Mouse (Mus musculus) ES-E14 (cell line): ENCODE data around the gene Ulk4. TPM values are rescaled to one million over a fixed set of nuclear protein-coding genes. Genes with fewer than 3 reads are reported as not detected.

Experiments
- DNase-seq: peaks from one replicate; pipeline ENCODE4 v3.0.0-alpha.2; 2013; ENCODE audit warnings: low read depth, low spot score
- H3K27ac ChIP-seq: 2 replicates; pipeline ENCODE4 v1.5.1; 2012; ENCODE audit warnings: low read depth, mild to moderate bottlenecking, low read length, moderate library complexity, mixed read lengths; ENCODE audit not compliant: poor library complexity, insufficient read depth, severe bottlenecking
- H3K36me3 ChIP-seq: 2 replicates; pipeline ENCODE4 v1.6.1; 2012; ENCODE audit warnings: mild to moderate bottlenecking, low read length, moderate library complexity, mixed read lengths; ENCODE audit not compliant: control insufficient read depth, poor library complexity, insufficient read depth, severe bottlenecking
- H3K4me1 ChIP-seq, 2 experiments: fragments of 150-350 bp in 1 of 2; sonication (generic) in 1 of 2; 2 replicates each; pipeline ENCODE4 v1.6.1; 2012; ENCODE audit warnings: low read length in 2 of 2, mild to moderate bottlenecking in 1 of 2, mixed read lengths in 1 of 2; ENCODE audit not compliant: control insufficient read depth in 2 of 2, insufficient read depth in 2 of 2, poor library complexity in 1 of 2
- H3K4me3 ChIP-seq, 2 experiments: fragments of 150-350 bp in 1 of 2; sonication (generic) in 1 of 2; 2 replicates each; pipeline ENCODE4 v1.5.1; 2012; ENCODE audit warnings: low read length in 2 of 2, low read depth in 1 of 2, mild to moderate bottlenecking in 1 of 2, mixed read lengths in 1 of 2; ENCODE audit not compliant: insufficient read depth in 1 of 2, poor library complexity in 1 of 2, severe bottlenecking in 1 of 2
- H3K9ac ChIP-seq: 2 replicates; pipeline ENCODE4 v1.6.1; 2012; ENCODE audit warnings: low read depth, mild to moderate bottlenecking, low read length, mixed read lengths; ENCODE audit not compliant: poor library complexity, insufficient read depth, severe bottlenecking
- H3K9me3 ChIP-seq: fragments of 150-350 bp; sonication (generic); 2 replicates; pipeline ENCODE4 v1.6.1; 2012; ENCODE audit warnings: low read depth, mild to moderate bottlenecking, low read length; ENCODE audit not compliant: control insufficient read depth, insufficient read depth
- CHD2 ChIP-seq: IDR thresholded peaks from 2 replicates; pipeline ENCODE4 v1.6.1; 2014; ENCODE audit warnings: mild to moderate bottlenecking, low read depth, low read length, inconsistent platforms
- HCFC1 ChIP-seq: IDR thresholded peaks from 2 replicates; pipeline ENCODE4 v1.6.1; 2012; ENCODE audit warnings: low read length, inconsistent platforms, borderline replicate concordance; ENCODE audit not compliant: insufficient read depth
- MAFK ChIP-seq: IDR thresholded peaks from 2 replicates; pipeline ENCODE4 v1.6.1; 2014; ENCODE audit warnings: mild to moderate bottlenecking, low read depth, low read length, inconsistent platforms; ENCODE audit not compliant: insufficient read depth
- ZC3H11A ChIP-seq: IDR thresholded peaks from 2 replicates; pipeline ENCODE4 v1.6.1; 2012; ENCODE audit warnings: low read depth, mild to moderate bottlenecking, inconsistent platforms, low read length, borderline replicate concordance
- ZNF384 ChIP-seq: IDR thresholded peaks from 2 replicates; pipeline ENCODE4 v1.6.1; 2012; ENCODE audit warnings: low read depth, low read length, inconsistent platforms
- in situ Hi-C, 2 experiments: fragments of 600-800 bp; cut with MboI; formaldehyde crosslinking; loops; one replicate each; pipeline ENCODE4 v1.15.1; 2025; ENCODE audit warnings: low sequenced_read_pairs in 2 of 2, inconsistent platforms in 1 of 2; ENCODE audit not compliant: unreplicated experiment in 2 of 2
- total RNA-seq: library from RNA; depleted of rRNA; stranded (reverse); fragments of 300-350 nt; gene quantifications from 2 replicates; pipeline ENCODE4 v1.2.3, GENCODE M21; 2012

Gene Ulk4
- total RNA-seq, 1 experiment = 31.5 TPM

DNA sequence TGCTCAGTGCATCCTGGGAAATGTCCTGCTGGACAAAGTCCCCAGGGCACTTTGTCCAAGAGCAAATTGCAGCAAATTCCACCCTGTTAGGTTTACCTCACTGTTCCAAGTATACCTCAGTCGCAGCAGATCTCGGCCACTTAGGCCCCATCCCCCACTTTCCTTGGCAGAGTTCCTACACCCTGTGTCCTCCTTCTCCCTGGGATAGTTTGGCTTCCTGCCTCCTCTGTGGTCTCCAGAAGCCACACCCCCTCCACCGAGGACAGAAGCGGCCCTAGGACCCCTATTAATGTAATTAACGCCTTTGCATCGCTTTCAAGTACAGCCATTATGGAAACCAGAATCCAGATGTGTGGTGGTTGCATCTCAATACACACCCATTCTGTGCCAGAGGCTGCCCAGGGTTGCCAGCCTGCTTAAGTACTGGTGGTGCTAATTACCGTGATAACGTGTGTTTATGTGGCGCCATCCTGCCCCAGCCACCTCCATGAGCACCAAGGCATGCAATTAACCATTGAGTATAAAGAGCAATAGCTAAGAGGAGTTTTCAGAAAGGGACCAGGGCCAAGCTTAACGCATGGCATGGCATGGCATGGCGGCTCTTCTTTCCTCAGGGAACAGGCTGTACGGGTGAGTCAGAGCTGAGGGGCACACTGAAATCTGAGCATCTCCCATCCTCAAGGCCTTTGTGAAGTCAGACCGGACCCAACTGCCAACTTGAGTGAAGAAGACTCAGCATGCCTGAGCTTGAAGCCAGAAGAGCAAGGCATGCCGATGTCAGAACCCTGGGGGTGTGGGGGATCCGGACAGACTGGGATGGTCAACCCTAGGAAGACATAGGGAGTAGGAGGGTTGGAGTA is 275.1 kb downstream of the Ulk4 start:
- H3K9ac ChIP-seq = no peak overlapping the region
- H3K4me3 ChIP-seq = no peak overlapping the region
- in situ Hi-C loops = no loop called here
- no peaks in the 10 kb centered on the region for H3K4me1 ChIP-seq
- TF ChIP-seq MAFK = no peak
- TF ChIP-seq ZNF384 = no peak
- TF ChIP-seq ZC3H11A = no peak
- no peak for TF ChIP-seq CHD2
- TF ChIP-seq HCFC1 = no peak
- H3K27ac ChIP-seq = no peak overlapping the region
- DNase-seq = no peak
- H3K9me3 ChIP-seq = no peaks in the 10 kb centered on the region
- H3K36me3 ChIP-seq = no peaks in the 10 kb centered on the region

DNA sequence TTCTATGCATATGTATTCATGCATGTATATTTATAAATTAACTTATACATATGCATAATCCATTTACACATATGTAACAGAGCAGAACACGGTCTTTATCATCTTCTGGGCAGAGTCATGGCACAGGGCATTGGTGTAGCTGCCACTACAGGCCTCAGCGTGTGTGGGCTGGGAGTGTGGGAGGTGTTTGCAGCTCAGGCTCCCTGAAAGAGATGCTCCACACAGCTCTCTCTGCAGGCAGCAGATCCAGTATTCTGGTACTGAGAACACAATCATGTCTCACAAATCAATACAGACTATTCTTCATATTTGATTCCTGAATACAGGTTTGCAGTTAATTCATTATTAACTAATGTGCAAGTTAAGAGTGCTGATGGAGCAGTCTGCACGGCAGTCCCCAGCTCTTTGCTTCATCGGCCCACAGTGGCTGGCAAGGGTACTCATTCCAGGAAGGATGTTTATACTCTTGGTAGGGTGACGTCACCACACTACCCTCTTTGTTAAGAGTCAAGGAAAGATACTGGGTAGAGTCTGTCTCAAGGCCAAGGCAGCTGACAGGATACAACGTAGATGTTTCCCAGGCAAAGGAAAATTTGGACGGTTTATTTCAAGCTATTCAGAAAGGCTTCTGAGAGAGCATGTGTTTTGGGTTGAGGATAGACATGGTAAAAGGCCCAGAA is 276.2 kb downstream of the Ulk4 start:
- Histone ChIP-seq H3K36me3 (no peaks in the 10 kb centered on the region), H3K4me1 (no peaks in the 10 kb centered on the region), H3K4me3 (no peak overlapping the region), H3K9ac (no peak overlapping the region), H3K27ac (no peak overlapping the region), H3K9me3 (no peaks in the 10 kb centered on the region)
- no peak for DNase-seq
- TF ChIP-seq ZC3H11A = no peak
- TF ChIP-seq ZNF384 = no peak
- TF ChIP-seq HCFC1 = no peak
- TF ChIP-seq CHD2 = no peak
- no peak for TF ChIP-seq MAFK
- in situ Hi-C loops = no loop called here

GRCm38 (mm10) chr9:120998696-120999095 is 278.3 kb downstream of the Ulk4 start:
- H3K4me1 ChIP-seq = no peaks in the 10 kb centered on the region
- H3K27ac ChIP-seq = no peak overlapping the region
- no peak for DNase-seq
- H3K9me3 ChIP-seq = no peaks in the 10 kb centered on the region
- no peak overlapping the region for H3K4me3 ChIP-seq
- in situ Hi-C loops = no loop called here
- TF ChIP-seq ZNF384 (no peak), CHD2 (no peak)
- no peak overlapping the region for H3K9ac ChIP-seq
- H3K36me3 ChIP-seq = no peaks in the 10 kb centered on the region

DNA sequence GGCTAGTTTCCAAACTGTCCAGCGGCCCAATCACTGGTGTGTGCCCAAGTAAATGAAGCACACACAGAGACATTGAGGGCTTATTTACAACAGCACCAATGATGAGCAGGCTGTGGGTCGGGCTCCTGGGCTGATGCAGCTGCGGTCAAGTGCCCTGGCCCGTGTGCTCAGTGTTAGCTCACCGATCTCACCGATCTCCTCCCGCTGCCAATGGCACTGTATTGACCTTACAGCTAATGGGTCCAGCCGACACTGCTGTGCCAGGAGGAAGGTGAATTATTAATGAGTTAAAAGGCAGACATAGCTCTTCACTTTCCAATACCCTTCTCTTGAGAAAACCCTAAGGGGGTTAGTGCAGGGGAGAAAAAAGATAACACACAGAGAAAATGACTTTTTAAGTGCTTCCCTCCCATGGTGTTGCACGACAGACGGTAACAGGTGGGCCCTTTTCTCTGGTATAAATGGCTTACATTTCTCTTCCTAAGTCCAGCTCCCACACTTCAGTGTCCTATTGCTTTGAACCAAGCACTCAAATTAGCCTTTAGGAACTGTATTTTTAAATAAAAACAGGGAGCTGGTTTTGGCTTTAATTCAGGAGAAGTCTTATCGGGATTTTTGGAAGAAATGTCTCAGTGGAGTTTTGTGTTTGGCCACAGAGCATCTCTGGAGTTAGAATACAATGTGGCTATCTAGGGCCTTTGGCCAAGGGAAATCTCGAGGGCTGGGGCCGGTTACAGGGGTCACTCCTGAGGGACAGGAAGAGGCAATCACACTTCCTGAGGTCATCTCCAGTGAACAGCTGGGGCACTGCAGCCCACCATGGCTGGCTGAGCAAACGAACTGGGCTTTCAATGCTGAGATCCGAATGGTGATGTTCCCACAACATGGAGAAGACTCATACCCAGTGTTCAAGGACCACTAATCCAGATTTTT is 282.5 kb downstream of the Ulk4 start:
- DNase-seq = no peak
- in situ Hi-C loops = no loop called here
- no peak overlapping the region for H3K4me3 ChIP-seq
- no peak overlapping the region for H3K9ac ChIP-seq
- no peaks in the 10 kb centered on the region for H3K36me3 ChIP-seq
- TF ChIP-seq HCFC1 = no peak
- TF ChIP-seq MAFK = no peak
- TF ChIP-seq ZC3H11A = no peak
- no peak for TF ChIP-seq CHD2
- no peak overlapping the region for H3K27ac ChIP-seq
- no peaks in the 10 kb centered on the region for H3K9me3 ChIP-seq
- H3K4me1 ChIP-seq = 0 out of 4 replicates have a peak, but pooled peaks cover 0 to 2% of the 10 kb centered on the region in 2 experiments
